Mouse (Mus musculus): ENCODE data around the gene Il2ra. TPM values are rescaled to one million over a fixed set of nuclear protein-coding genes. Genes with fewer than 3 reads are reported as not detected.
"Not testable (repeated sequence)": the region's sequence is repeated elsewhere in the genome, so short reads cannot be mapped to it uniquely, and the experiment has no call there.

Il2ra gene
- not detected in 2 replicates for polyA plus RNA-seq (2016; fragmentation: Nextera tagmentation; extraction: Ambion mirVana)

GRCm38 (mm10) chr2:11642451-11642941, at the start of gene Il2ra:
Gene Il2ra (plus strand): TSS chr2:11642807.
- WGBS, result 75% methylated on average over 3 of the region's 3 CpGs
- no peak within 1 kb of the TSS for H3K4me2 ChIP-seq
- no peak for ATAC-seq (ENCODE audit: insufficient number of reproducible peaks, low FRiP score)
- H3K4me1 ChIP-seq (replicated peaks), result no peaks in the 10 kb centered on the region
- no peak within 1 kb of the TSS for H3K4me3 ChIP-seq
- no peaks in the 10 kb centered on the region for H3K27me3 ChIP-seq (replicated peaks)
- no peak within 1 kb of the TSS for H3K9ac ChIP-seq
- no peak within 1 kb of the TSS for H3K27ac ChIP-seq (ENCODE audit: poor library complexity, severe bottlenecking)
- no peaks in the 10 kb centered on the region for H3K9me3 ChIP-seq (replicated peaks)
- no peaks in the 10 kb centered on the region for H3K36me3 ChIP-seq

- H3K27ac ChIP-seq (ENCODE audit: poor library complexity, severe bottlenecking), result no peak overlapping the region
- WGBS, result 89% methylated on average over 2 of the region's 2 CpGs
Observed at GRCm38 (mm10) chr2:11596690-11597089, 45.9 kb upstream of the Il2ra start.

GRCm38 (mm10) chr2:11597906-11598305, 44.7 kb upstream of the Il2ra start:
- Histone ChIP-seq H3K27me3 (replicated peaks) (no peaks in the 10 kb centered on the region), H3K9me3 (replicated peaks) (no peaks in the 10 kb centered on the region), H3K9ac (no peak overlapping the region), H3K4me3 (no peak overlapping the region), H3K4me2 (no peak overlapping the region), H3K4me1 (replicated peaks) (peaks cover 8% of the 10 kb centered on the region), H3K36me3 (peaks cover 66% of the 10 kb centered on the region), H3K27ac (ENCODE audit: poor library complexity, severe bottlenecking) (no peak overlapping the region)
- no peak for ATAC-seq (ENCODE audit: insufficient number of reproducible peaks, low FRiP score)
- 92% methylated on average over 7 of the region's 7 CpGs for WGBS

More at GRCm38 (mm10) chr2:11596690-11597089, 45.9 kb upstream of the Il2ra start:
- Histone ChIP-seq H3K4me1 (replicated peaks) (peaks cover 2% of the 10 kb centered on the region), H3K4me2 (no peak overlapping the region), H3K36me3 (peaks cover 78% of the 10 kb centered on the region), H3K9ac (no peak overlapping the region), H3K4me3 (no peak overlapping the region), H3K27me3 (replicated peaks) (no peaks in the 10 kb centered on the region), H3K9me3 (replicated peaks) (no peaks in the 10 kb centered on the region)
- no peak for ATAC-seq (ENCODE audit: insufficient number of reproducible peaks, low FRiP score)

DNA sequence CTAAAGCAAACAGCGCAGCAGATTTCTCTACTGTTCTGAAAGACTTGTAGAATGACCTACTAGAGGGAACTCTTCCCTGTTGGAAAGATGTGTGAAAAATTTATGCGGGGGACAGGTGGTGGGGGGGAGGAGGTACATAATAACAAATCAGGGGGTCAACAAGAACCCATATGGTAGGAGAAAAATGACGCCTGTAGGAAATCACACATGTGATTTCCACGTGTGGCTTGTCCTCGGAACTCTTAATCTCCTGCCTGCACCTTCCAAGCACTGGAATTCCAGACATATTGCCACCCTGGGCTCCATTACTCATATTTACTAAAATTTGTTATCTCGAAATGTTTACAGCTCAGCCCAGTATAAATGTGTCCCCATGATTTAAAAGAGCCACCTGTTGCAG, 40.8 kb upstream of the Il2ra start:
- Histone ChIP-seq H3K9me3 (replicated peaks) (no peaks in the 10 kb centered on the region), H3K4me3 (peak overlapping the region; percentile 97), H3K4me1 (replicated peaks) (peaks cover 8% of the 10 kb centered on the region), H3K36me3 (peaks cover 34% of the 10 kb centered on the region), H3K27me3 (replicated peaks) (no peaks in the 10 kb centered on the region), H3K9ac (peak overlapping the region; percentile 96), H3K27ac (ENCODE audit: poor library complexity, severe bottlenecking) (no peak overlapping the region), H3K4me2 (peak overlapping the region; percentile 96)
- no peak for ATAC-seq (ENCODE audit: insufficient number of reproducible peaks, low FRiP score)
- WGBS, result 73% methylated on average over 6 of the region's 6 CpGs

DNA sequence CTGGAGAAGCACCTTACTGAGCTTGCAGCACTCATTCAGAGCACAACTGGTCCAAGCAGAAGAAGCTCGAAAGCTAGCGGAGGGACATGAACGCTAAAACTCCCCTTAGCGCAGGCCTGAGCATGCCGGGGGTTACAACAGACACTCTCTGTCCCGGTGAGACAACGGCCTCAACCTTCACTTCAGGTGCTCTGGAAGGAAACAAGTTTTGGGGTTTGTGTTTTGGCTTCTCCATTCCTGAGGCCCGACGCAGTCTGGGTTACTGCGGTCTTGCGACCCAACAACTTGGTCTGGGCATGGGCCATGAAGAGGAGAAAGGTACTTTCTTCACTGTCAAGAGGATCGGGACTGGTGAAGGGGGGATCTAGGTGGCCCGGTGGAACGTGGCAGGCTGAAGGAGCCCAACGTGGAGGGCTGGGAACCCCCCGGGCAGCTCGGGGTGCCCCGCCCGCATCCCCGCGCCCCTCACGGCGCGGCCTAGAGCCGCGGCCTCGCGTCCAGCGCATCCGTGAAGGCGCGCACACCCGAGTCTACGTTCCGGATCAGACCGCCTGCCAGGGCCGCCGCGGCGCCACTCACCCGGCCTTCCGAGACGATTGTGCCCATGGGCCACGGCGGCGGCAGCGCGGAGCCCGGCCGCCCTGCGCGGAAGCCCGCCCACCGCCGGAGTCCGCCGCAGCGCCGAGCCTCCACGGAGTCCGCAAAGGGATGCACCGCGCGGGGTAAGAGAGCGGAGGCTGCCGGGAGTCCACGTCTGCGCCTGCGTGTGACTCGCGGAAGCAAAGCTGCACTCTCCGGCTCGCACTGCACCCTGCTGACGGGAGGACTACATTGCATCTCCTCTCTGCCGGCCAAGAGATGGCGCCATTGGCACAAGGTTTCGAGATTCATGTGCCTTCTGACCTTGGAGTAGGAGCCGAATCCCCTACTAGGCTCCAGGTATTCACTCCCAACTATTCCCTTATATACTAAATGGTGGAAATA, 39.8 kb upstream of the Il2ra start:
- under 1% methylated on average over 75 of the region's 78 CpGs for WGBS
- peaks cover 24% of the 10 kb centered on the region for H3K36me3 ChIP-seq
- peak; percentile 98 for ATAC-seq (ENCODE audit: insufficient number of reproducible peaks, low FRiP score)

DNA sequence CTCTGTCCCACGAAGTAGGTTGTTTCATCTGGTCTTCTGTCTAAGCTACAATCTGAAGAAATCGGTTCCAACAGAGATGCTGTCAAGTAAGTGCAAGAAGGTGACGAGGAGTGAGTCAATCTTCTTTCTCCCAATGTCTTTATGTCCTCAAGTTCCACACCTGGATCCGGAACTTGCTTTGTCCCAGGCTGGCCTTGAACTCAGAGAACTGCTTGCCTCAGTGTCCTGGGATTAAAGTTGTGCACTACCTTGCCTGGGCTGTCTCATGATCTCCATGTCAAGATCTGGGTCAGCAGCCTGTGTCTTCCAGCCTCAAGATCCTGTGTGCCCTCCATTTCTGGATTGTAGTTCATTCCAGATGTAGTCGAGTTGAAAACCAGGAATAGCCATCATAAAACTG, 38.6 kb upstream of the Il2ra start, which contains the start of gene Rbm17:
Gene Rbm17, minus strand, starts transcription at position 101 of the 400 bp plus-strand sequence.
- peak within 1 kb of the TSS; percentile 53 for H3K27ac ChIP-seq (ENCODE audit: poor library complexity, severe bottlenecking)
- ATAC-seq (ENCODE audit: insufficient number of reproducible peaks, low FRiP score), result no peak
- peak within 1 kb of the TSS; percentile 97 for H3K4me3 ChIP-seq
- H3K36me3 ChIP-seq, result peaks cover 15% of the 10 kb centered on the region
- H3K9me3 ChIP-seq (replicated peaks), result no peaks in the 10 kb centered on the region
- peaks cover 8% of the 10 kb centered on the region for H3K4me1 ChIP-seq (replicated peaks)
- no peaks in the 10 kb centered on the region for H3K27me3 ChIP-seq (replicated peaks)
- WGBS, result 76% methylated on average over 5 of the region's 5 CpGs
- H3K4me2 ChIP-seq, result peak within 1 kb of the TSS; percentile 96
- H3K9ac ChIP-seq, result peak within 1 kb of the TSS; percentile 96

More for the DNA sequence above, 39.8 kb upstream of the Il2ra start:
- Histone ChIP-seq H3K9me3 (replicated peaks) (no peaks in the 10 kb centered on the region), H3K27me3 (replicated peaks) (no peaks in the 10 kb centered on the region), H3K4me1 (replicated peaks) (peaks cover 8% of the 10 kb centered on the region), H3K4me2 (peak overlapping the region; percentile 96), H3K27ac (ENCODE audit: poor library complexity, severe bottlenecking) (peak overlapping the region; percentile 53), H3K9ac (peak overlapping the region; percentile 96), H3K4me3 (peak overlapping the region; percentile 97)

DNA sequence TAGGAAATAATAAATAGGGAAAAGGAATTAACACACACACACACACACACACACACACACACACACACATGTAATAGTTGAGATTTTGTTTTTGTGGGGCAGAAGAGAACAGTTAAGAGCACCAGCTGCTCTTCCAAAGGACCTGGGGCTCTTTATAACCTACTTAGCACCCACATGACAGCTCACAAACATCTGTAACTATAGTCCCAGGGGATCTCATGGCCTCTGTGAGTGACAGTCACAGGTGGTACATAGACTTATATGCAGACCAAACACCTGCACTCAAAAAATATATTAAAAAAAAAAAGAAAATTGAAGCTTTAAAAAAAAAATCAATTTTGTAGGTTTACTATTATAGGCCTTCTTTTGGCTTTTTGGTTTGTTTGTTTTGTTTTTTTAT, 37.7 kb upstream of the Il2ra start:
- Histone ChIP-seq H3K9ac (no peak overlapping the region), H3K4me1 (replicated peaks) (peaks cover 8% of the 10 kb centered on the region), H3K27ac (ENCODE audit: poor library complexity, severe bottlenecking) (no peak overlapping the region), H3K36me3 (peaks cover 9% of the 10 kb centered on the region), H3K27me3 (replicated peaks) (no peaks in the 10 kb centered on the region), H3K4me3 (no peak overlapping the region), H3K9me3 (replicated peaks) (no peaks in the 10 kb centered on the region), H3K4me2 (no peak overlapping the region)
- no peak for ATAC-seq (ENCODE audit: insufficient number of reproducible peaks, low FRiP score)

DNA sequence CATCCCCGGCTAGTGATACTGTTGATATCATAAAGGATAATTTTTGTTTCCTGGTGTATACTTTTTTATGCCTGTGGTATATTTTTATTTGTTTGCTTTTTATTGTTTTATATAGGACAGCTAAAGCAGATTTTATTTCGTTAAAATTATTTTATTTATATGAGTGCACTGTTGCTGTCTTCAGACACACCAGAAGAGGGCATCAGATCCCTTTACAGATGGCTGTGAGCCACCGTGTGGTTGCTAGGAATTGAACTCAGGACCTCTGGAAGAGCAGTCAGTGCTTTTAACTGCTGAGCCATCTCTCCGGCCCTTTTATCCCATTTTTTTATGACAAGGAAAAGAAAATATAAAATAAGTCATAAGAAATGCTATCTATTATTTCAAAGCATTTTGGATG, 35.9 kb upstream of the Il2ra start:
- not testable (repeated sequence) for H3K4me1 ChIP-seq (replicated peaks); H3K9me3 ChIP-seq (replicated peaks); H3K27me3 ChIP-seq (replicated peaks); H3K9ac ChIP-seq; H3K36me3 ChIP-seq; ATAC-seq (ENCODE audit: insufficient number of reproducible peaks, low FRiP score); H3K4me2 ChIP-seq; H3K4me3 ChIP-seq; H3K27ac ChIP-seq (ENCODE audit: poor library complexity, severe bottlenecking)
- WGBS, result 67% methylated on average over 4 of the region's 4 CpGs

DNA sequence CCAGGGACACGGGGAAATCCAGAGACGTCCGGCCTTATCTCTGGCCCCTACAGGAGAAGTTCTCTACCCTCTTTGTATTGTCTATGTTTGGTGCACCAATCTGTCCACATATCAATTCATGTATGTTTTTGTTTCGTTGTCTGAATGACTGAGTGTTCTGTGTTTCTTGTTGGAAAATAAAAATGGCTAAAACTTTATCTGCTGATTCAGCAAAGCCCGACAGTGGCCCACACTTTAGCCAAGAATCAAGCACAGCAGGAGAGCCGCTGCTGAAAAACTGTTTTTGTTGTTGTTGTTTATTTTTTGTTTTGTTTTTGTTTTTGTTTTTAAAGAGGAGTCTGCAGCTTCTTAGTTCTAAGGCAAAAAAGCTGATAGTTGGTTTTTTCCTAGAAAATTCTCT, 29.7 kb upstream of the Il2ra start:
- not testable (repeated sequence) for H3K27me3 ChIP-seq (replicated peaks); H3K9ac ChIP-seq; ATAC-seq (ENCODE audit: insufficient number of reproducible peaks, low FRiP score); H3K4me1 ChIP-seq (replicated peaks); H3K27ac ChIP-seq (ENCODE audit: poor library complexity, severe bottlenecking); H3K9me3 ChIP-seq (replicated peaks); H3K4me3 ChIP-seq; H3K4me2 ChIP-seq; H3K36me3 ChIP-seq
- 80% methylated on average over 6 of the region's 6 CpGs for WGBS

GRCm38 (mm10) chr2:11616846-11617245, 25.8 kb upstream of the Il2ra start:
- 84% methylated on average over 9 of the region's 9 CpGs for WGBS
- H3K9me3 ChIP-seq (replicated peaks), result no peaks in the 10 kb centered on the region; the same call in 1 of the 2 replicates
- ATAC-seq (ENCODE audit: insufficient number of reproducible peaks, low FRiP score), result no peak
- no peaks in the 10 kb centered on the region for H3K36me3 ChIP-seq
- no peak overlapping the region for H3K4me3 ChIP-seq
- H3K9ac ChIP-seq, result no peak overlapping the region
- H3K4me1 ChIP-seq (replicated peaks), result no peaks in the 10 kb centered on the region
- no peak overlapping the region for H3K27ac ChIP-seq (ENCODE audit: poor library complexity, severe bottlenecking)
- H3K27me3 ChIP-seq (replicated peaks), result no peaks in the 10 kb centered on the region
- H3K4me2 ChIP-seq, result no peak overlapping the region

- no peak overlapping the region for H3K27ac ChIP-seq (ENCODE audit: poor library complexity, severe bottlenecking)
- WGBS, result 67% methylated on average over 2 of the region's 2 CpGs
- H3K4me2 ChIP-seq, result no peak overlapping the region
- no peak overlapping the region for H3K9ac ChIP-seq
- no peaks in the 10 kb centered on the region; the same call in 1 of the 2 replicates for H3K9me3 ChIP-seq (replicated peaks)
- H3K4me3 ChIP-seq, result no peak overlapping the region
- H3K4me1 ChIP-seq (replicated peaks), result no peaks in the 10 kb centered on the region
- ATAC-seq (ENCODE audit: insufficient number of reproducible peaks, low FRiP score), result no peak
- H3K27me3 ChIP-seq (replicated peaks), result no peaks in the 10 kb centered on the region
- no peaks in the 10 kb centered on the region for H3K36me3 ChIP-seq
Observed at GRCm38 (mm10) chr2:11619598-11619997, 23.0 kb upstream of the Il2ra start.

Data from heart, embryonic 12.5 days (tissue).